Mouse (Mus musculus) heart, adult 2 months (tissue): ENCODE measurements around the gene Nfatc3. TPM values are rescaled to one million over a fixed set of nuclear protein-coding genes. Genes with fewer than 3 reads are reported as not detected.

ENCODE experiments used
- DNase-seq, 2 experiments: peaks; one replicate each; pipeline ENCODE4 v3.0.0; 2021
- H3K27ac ChIP-seq: fragments of 200-600 bp; 2 replicates; pipeline ENCODE4 v1.8.1; 2022
- H3K27me3 ChIP-seq: fragments of 200-500 bp; 2 replicates; pipeline ENCODE4 v1.6.1; 2012; ENCODE audit warnings: mild to moderate bottlenecking, low read length, inconsistent platforms, mixed read lengths; ENCODE audit not compliant: control insufficient read depth, insufficient read depth
- H3K36me3 ChIP-seq: fragments of 200-500 bp; 2 replicates; pipeline ENCODE4 v1.6.1; 2012; ENCODE audit warnings: low read length, inconsistent platforms; ENCODE audit not compliant: control insufficient read depth, insufficient read depth
- H3K4me1 ChIP-seq: fragments of 200-500 bp; 2 replicates; pipeline ENCODE4 v1.6.1; 2011; ENCODE audit warnings: low read length; ENCODE audit not compliant: control insufficient read depth, insufficient read depth
- H3K4me3 ChIP-seq: fragments of 200-600 bp; 2 replicates; pipeline ENCODE4 v1.8.1; 2022
- H3K79me2 ChIP-seq: fragments of 200-500 bp; replicated peaks from 2 replicates; pipeline ENCODE4 v1.6.1; 2012; ENCODE audit warnings: mild to moderate bottlenecking, inconsistent platforms, low read length, moderate library complexity, mixed read lengths; ENCODE audit not compliant: control insufficient read depth, insufficient read depth
- H3K9ac ChIP-seq: fragments of 200-500 bp; 2 replicates; pipeline ENCODE4 v1.6.1; 2012; ENCODE audit warnings: low read depth, mild to moderate bottlenecking, control low read depth, inconsistent platforms, low read length, mixed read lengths
- CTCF ChIP-seq: fragments of 200-600 bp; IDR thresholded peaks from 2 replicates; pipeline ENCODE4 v1.8.1; 2022; ENCODE audit warnings: antibody characterized with exemption, mild to moderate bottlenecking, moderate library complexity
- EP300 ChIP-seq: fragments of 200-500 bp; IDR thresholded peaks from 2 replicates; pipeline ENCODE4 v1.6.1; 2011; ENCODE audit warnings: low read depth, low read length, control low read depth; ENCODE audit not compliant: insufficient read depth
- POLR2A ChIP-seq: fragments of 200-500 bp; IDR thresholded peaks from 2 replicates; pipeline ENCODE4 v1.6.1; 2011; ENCODE audit warnings: mild to moderate bottlenecking, low read depth, low read length, control low read depth; ENCODE audit not compliant: insufficient read depth
- WGBS: fragments of 180-500 bp; shearing (Covaris S2); methylation state at CpG from one replicate; pipeline ENCODE4 v1.1.7; 2018; 5-methylcytosine and 5-hydroxymethylcytosine counted together
- intact Hi-C: fragments of 180-260 bp; cut with DNase I; formaldehyde crosslinking; loops from one replicate; pipeline ENCODE4 v1.15.1; 2025
- polyA plus RNA-seq: library from polyadenylated mRNA; depleted of rRNA; stranded (reverse); fragments of >200 nt; gene quantifications from 2 replicates; pipeline ENCODE4 v1.2.3, GENCODE M21; 2012
- total RNA-seq, 2 experiments: library from RNA; stranded (reverse); gene quantifications; 2 replicates each; pipeline ENCODE4 v1.2.3; 2021

Nfatc3 gene
- total and polyA plus RNA-seq, 3 experiments: 12.2 to 19.2 (median 18.9) TPM

DNA sequence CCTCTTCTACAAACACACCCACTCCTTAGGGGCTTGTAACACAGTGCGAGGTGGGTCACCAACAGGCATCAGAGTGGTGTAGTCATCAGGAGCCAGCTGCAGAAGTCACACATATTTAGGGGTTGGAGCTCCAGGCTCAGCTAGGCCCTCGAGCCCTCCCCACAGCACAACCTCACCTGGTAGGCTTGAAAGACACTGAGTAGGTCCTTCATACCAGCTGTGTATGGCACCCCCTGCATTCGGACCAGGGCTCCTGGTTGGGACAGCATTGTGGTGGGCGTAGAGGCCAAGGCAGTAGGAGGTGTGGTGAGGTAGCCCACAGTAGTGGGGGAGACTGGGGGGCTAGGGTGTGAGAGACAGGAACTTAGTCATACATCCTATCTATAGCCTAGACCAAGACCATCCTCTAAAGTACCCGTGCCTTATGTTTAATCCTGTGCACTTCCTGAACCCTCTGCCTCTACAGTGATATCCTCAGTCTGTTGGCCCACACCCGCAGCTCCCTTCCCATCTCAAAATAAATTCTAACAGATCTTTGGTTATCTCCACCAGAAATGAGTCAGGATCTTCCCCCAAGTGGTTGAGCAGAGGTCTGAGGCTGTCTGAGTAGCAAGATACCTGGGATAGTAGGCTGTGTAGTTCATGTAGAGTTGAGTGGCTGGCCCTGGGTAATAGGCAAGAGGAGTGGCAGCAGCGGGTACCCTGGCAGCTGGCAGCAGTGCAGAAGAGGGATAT is 73.0 kb downstream of the Nfatc3 start:
- Histone ChIP-seq H3K9ac (no peak overlapping the region), H3K4me1 (no peaks in the 10 kb centered on the region; the same call in 1 of the 2 replicates), H3K27ac (no peak overlapping the region), H3K27me3 (peaks cover 9% of the 10 kb centered on the region), H3K36me3 (no peaks in the 10 kb centered on the region; the same call in 1 of the 2 replicates), H3K79me2 (no peaks in the 10 kb centered on the region), H3K4me3 (no peak overlapping the region)
- intact Hi-C loops: no loop called here
- WGBS: 75% methylated on average over 7 of the region's 7 CpGs
- no peak for TF ChIP-seq CTCF
- no peak for TF ChIP-seq POLR2A
- TF ChIP-seq EP300: no peak
- no peak for DNase-seq

DNA sequence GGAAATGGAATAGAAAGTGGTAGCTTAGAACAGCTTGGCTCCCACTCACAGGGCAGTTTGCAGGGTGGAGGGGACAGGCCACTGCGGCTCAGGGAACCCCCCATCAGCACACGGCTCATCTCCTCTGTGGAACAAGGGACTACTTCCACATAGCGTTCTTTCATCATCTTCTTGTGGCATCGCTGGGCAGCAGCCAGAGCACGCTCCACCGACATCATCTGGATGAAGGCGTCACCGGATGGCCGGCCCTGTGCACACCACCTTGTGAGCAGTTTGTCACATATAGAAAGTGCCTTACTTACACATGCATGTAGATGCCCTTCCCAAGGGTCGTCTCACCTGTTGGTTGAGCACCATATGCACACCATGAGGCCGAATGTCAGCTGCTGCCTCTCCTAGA is 73.7 kb downstream of the Nfatc3 start:
- no peak overlapping the region for H3K27ac ChIP-seq
- DNase-seq: no peak

DNA sequence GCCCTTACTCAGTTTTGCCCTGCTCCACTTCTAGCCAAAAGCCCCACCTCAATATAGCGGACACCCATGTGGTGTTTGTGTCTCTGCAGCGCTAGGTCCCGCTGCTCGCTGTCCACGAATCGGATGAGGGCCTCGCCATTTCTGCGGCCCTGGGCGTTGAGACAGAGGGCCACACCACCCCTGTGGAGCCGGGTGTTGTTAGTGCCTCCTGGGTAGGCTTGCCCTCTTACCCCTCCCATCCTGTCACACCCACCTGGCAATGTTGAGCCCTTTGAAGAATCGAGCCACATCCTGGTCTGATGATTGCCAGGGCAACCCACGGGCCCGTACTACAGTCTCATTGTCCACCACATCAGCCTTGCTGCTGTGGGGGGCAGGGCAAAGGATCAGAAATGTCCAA is 74.9 kb downstream of the Nfatc3 start:
- no peaks in the 10 kb centered on the region; the same call in 1 of the 2 replicates for H3K36me3 ChIP-seq
- peaks cover 9% of the 10 kb centered on the region for H3K27me3 ChIP-seq
- TF ChIP-seq CTCF (no peak), EP300 (no peak), POLR2A (no peak)
- no peak for DNase-seq
- WGBS: 68% methylated on average over 13 of the region's 13 CpGs
- no peaks in the 10 kb centered on the region; the same call in 1 of the 2 replicates for H3K4me1 ChIP-seq
- H3K27ac ChIP-seq: no peak overlapping the region
- H3K9ac ChIP-seq: no peak overlapping the region
- intact Hi-C loops: no loop called here
- H3K79me2 ChIP-seq: no peaks in the 10 kb centered on the region
- H3K4me3 ChIP-seq: no peak overlapping the region

More for the DNA sequence above, 73.7 kb downstream of the Nfatc3 start:
- intact Hi-C loops: no loop called here
- H3K4me1 ChIP-seq: no peaks in the 10 kb centered on the region; the same call in 1 of the 2 replicates
- H3K9ac ChIP-seq: no peak overlapping the region
- H3K36me3 ChIP-seq: no peaks in the 10 kb centered on the region; the same call in 1 of the 2 replicates
- peaks cover 9% of the 10 kb centered on the region for H3K27me3 ChIP-seq
- no peaks in the 10 kb centered on the region for H3K79me2 ChIP-seq
- no peak overlapping the region for H3K4me3 ChIP-seq
- TF ChIP-seq CTCF: no peak
- TF ChIP-seq POLR2A: no peak
- TF ChIP-seq EP300: no peak
- 90% methylated on average over 11 of the region's 11 CpGs for WGBS

DNA sequence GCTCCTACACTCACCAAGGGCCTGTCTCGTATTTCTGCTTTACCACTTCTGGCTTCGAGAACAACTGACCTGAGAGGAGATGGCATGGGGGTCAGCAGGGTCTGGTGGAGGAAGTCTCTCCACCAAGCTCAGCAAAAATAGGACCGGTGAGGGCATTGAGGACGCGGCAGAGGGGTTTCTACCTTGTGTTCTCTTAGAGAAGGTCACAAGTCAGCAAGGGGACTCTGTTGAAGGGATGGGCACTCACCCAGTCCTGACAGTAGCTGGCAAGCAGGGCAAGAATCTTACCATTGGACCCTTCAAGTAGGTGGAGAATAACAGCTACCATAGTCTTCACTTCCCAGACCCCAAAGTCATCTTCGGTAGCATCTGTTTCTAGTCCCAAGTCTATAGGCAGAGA is 75.3 kb downstream of the Nfatc3 start:
- TF ChIP-seq CTCF (no peak), EP300 (no peak)
- H3K36me3 ChIP-seq: no peaks in the 10 kb centered on the region
- H3K27ac ChIP-seq: no peak overlapping the region
- intact Hi-C loops: no loop called here
- H3K4me1 ChIP-seq: no peaks in the 10 kb centered on the region; the same call in 1 of the 2 replicates
- H3K9ac ChIP-seq: no peak overlapping the region
- DNase-seq: no peak
- peaks cover 9% of the 10 kb centered on the region for H3K27me3 ChIP-seq
- WGBS: 69% methylated on average over 6 of the region's 6 CpGs
- H3K79me2 ChIP-seq: no peaks in the 10 kb centered on the region
- H3K4me3 ChIP-seq: no peak overlapping the region

DNA sequence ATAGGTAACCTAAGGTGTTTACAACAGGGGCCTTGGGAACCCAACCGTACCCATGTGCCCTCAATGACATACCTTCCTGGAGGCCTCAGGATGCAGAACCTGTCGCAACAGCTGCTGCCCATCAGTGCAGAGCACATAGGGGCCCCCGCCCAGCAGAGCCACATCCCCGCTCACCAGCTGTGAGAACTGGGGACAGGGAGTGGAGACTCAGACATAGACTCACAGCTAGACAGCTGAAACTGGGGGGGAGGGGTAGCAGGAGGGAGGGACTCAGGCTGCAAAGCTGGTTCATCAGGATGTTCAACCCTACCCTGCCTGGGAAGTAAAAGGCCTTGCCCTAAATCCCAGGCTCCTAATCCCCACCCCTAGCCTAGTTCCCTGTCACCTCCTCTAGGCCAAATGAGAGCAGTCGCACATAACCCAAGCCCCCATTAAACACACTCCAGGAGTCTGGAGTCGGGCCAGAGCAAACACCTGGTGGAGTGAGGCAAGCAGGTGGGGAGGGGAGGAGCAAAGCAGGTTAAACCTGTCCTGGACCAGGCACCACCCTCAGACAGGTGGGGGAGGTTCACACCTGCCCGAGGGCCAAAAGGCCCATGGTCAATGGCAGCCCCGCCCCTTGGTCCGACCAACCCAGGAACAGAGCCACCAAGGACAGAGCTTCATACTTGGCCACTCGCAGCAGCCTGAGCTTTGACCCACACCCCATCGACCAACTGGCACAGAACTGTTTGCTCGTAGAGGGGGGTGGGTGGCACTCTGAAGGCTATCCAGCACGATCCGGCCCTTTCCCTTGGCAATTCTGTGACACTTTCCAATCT is 76.3 kb downstream of the Nfatc3 start:
- TF ChIP-seq CTCF (no peak), EP300 (no peak), POLR2A (no peak)
- Histone ChIP-seq H3K36me3 (no peaks in the 10 kb centered on the region), H3K79me2 (no peaks in the 10 kb centered on the region), H3K4me1 (no peaks in the 10 kb centered on the region; the same call in 1 of the 2 replicates), H3K27me3 (peaks cover 9% of the 10 kb centered on the region), H3K27ac (no peak overlapping the region), H3K4me3 (no peak overlapping the region), H3K9ac (no peak overlapping the region)
- peak in 1 of 2 experiments; percentile 24 for DNase-seq
- WGBS: 50% methylated on average over 14 of the region's 14 CpGs
- intact Hi-C loops: no loop called here

DNA sequence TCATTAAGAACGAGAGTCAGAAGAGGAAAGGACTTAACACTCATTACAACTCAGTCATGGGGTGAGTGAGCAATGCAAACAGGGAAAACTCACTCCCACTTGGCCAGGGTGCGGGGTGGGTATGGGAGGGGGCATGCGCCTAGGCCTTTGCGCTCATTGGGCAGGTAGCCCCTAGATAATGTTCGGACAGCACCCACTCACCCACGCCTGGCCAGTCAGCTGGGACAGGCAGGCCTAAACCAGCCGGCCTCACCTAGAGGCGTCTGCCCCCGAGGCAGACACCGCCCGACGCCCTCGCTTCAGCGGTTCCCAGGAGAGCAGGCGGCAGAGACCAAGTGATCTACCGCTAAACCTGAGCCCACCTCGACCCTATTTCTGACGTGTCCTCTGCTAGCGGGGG is 77.0 kb downstream of the Nfatc3 start:
- no peaks in the 10 kb centered on the region for H3K79me2 ChIP-seq
- no peak overlapping the region for H3K27ac ChIP-seq
- DNase-seq: no peak
- no peaks in the 10 kb centered on the region for H3K36me3 ChIP-seq
- H3K4me3 ChIP-seq: no peak overlapping the region
- no peaks in the 10 kb centered on the region; the same call in 1 of the 2 replicates for H3K4me1 ChIP-seq
- peaks cover 9% of the 10 kb centered on the region for H3K27me3 ChIP-seq
- TF ChIP-seq EP300 (no peak), POLR2A (no peak), CTCF (no peak)
- intact Hi-C loops: no loop called here
- no peak overlapping the region for H3K9ac ChIP-seq
- 30% methylated on average over 19 of the region's 19 CpGs for WGBS
